Mouse (Mus musculus): Measurements from ENCODE around the gene Gm20661.
"Not testable (repeated sequence)": the region's sequence is repeated elsewhere in the genome, so short reads cannot be mapped to it uniquely, and the experiment has no call there.

Gene Gm20661

DNA sequence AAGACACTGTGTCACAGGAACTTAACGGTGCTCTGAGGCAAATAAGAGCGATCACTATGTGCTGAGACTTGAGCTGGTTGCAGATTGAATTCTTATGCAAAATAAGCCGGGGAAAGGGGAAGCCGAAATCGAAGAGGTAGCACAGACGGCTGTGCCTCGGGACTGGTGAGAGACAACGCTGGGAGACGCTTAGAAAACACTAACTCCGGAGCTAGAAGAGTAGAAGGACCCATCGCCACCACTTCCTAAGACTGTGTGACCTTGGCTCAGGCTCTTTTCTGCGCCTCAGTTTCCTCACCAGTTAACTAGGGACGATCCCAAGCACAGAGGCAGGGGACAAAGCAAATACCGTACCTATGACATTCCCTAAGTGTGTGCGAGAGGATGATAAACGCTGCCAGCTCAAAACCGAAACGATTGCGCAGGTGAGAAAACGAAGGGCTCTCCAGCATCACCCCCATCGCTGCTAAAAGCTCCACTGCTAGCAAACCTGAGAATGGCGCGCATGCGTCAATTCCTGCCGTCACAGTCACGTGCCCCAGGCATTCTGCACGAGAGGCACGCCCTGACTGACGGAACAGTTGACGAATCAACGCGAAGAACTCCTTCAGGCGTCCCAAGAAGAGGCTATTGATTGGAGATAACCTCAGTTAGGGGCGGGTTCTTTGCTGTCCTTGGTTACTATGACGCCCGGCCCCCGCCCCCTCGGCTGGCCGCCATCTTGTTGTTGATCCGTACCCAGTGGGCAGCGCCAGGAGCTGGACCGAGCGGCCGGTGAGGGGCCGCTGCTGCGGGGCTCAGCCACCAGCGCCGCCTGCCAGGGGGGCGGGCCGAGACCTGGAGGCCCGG lies 19.3 kb downstream of the Gm20661 start, which contains the start of gene Ip6k1:
Gene Ip6k1 (plus strand): TSS at position 580 of the 849 bp plus-strand sequence.
- peak; percentile 100 for DNase-seq

DNA sequence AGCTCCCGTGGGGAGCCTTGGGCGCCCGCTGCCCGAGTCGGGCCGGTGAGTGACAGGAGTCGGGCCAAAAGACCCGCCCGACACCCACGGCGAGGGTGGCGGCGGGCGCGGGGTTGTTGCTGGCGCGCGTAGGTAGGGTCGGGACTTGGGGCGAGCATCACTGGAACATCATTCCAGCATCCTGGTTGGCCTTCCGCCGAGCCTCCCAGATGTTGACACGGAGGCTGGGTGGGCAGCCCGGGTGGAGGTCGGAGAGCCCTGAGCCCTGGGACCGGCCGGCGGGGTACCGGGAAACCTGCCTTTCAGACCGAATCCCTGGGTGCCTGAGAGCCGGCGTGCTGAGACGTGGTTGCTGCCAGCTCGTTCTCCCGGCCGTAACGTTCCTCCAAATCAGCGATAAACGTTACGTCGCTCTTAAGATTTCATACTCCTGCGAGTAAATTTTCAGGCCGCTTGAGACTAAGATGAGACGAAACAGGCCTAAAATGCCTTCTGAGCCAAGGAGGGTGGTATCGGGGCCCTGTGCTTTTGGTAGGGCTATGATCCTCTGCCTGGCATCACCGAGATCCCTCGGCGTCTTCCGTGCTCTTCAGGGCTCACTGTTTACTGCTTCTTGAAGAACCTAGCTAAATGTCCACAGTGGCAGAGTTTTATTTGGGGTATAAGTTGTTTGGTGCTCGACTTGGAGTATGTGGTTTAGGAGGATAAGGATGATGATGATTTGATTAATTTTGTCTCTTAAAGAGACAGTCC lies 20.1 kb downstream of the Gm20661 start:
- DNase-seq: peak; percentile 44 to 68

DNA sequence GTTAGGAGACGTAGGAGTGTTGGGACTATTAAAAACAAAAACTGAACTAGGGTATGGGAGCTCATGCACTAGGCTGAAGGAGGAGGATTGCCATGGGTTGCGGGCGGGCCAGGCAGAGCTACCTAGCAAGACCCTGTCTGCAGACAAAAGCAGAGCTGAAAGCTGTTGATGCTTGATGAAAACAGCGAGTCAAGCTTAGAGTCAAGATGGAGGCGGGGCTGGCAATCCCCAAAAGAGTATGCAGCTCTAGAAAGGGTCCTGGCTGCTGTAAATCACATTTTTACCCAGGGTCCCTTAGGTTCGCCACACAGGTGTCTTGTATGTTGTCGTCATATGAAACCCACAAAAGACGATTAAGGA lies 20.7 kb downstream of the Gm20661 start:
- no peak for DNase-seq

DNA sequence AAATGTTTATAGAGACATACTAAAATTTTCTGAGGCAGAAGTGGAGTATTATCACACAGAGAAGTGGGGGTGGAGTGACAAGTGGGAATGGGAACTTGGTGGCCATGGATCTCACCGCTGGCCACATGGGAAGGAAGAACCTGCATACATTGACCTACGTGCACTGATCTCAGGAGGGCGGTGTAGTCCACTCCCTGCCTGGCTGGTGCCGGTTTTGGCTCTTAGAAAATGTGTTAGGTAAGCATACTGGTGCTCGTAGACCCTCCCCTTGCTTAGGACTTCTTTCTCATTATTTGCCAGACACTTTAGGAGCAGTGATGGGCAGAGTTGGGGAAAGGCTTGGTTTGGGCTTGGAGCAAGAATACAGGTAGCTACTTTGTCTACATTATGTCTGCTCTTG lies 25.2 kb downstream of the Gm20661 start:
- no peak for DNase-seq

DNA sequence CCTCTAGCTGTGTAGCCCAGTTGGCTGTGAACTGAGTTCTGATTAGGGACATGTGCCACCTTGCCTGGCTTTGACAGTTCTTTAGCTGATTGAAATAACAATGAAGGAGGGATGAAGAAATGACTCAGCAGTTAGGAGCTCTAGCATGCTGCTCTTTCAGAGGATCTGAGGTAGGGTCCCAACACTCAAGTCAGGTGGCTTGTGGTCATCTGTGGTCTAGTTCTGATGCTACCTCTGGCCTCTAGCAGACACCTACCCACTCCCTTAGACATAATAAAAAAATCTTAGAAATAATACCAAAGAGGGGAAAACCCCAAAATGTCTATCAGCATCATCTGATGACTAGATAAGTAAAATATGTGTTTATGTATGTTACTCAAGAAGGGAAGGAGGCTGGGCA lies 27.5 kb downstream of the Gm20661 start:
- DNase-seq: no peak

DNA sequence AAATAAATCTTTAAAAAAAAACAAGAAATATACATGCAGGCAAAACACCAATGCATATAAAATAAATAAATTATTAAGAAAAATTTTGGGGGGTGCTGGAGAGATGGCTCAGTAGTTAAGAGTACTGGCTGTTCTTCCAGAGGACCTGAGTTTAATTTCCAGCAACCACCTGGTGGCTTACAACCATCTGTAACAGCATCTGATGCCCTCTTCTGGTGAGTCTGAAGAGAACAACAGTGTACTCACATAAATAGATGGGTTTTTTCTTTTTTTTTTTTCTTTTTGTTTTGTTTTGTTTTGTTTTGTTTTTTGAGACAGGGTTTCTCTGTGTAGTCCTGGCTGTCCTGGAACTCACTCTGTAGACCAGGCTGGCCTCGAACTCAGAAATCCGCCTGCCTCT lies 30.7 kb downstream of the Gm20661 start:
- DNase-seq: not testable (repeated sequence)

DNA sequence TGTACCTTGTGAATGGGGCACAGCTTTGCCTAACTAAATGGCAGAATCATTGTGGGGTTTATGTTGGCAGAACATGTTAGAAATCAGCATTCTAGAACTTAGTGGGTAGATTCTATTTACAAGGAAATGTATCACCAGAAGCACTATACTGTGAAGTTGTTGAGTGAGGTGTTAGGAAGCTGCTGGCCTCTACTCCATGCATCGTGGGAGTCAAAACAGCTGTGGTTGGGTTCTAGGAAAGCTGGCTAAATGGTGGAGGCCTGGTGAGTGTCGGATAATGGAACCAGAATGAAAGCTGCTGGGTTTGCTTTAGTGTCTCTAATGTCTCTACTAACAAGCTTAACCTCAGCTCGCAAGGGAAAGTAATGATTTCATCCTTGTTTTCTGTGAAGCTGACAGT lies 34.3 kb downstream of the Gm20661 start:
- no peak for DNase-seq

DNA sequence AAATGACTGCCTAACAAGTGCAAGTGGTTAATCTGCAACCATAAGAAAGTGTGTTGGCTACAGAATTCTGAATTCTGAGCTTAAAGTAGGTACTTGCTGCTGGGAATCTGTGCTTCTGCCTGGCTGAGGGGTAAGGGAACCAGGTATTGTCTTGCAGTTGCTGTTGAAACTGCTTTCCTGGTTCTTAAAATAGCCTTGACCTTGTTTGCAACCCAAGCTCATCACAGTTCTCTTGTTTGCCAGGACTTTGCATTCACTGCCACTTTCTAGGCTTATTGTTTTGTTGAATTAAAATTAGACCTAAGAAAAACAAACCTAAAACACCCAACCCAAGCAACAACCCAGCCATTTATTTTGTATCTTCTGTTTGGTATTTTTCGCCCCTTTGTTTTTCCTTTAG lies 37.9 kb downstream of the Gm20661 start:
- DNase-seq: no peak

DNA sequence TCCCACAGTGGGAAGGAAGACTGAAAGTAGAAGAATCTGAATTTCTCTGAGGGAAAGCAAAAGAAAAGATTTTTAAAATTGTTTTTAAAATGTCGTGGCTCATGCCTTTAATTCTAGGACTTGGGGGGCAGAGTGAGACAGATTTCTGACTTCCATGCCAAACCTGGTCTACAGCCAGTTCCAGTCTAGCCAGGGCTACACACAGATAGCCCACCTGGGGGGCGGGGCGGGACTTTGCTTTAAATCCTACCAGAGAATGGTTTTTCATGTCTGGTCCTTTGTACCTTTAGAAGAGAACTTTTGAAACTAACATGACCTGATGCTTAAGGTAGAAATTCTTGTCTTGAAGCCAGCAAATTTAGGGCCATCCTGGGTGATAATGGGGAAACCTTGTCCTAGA lies 40.4 kb downstream of the Gm20661 start:
- no peak for DNase-seq

DNA sequence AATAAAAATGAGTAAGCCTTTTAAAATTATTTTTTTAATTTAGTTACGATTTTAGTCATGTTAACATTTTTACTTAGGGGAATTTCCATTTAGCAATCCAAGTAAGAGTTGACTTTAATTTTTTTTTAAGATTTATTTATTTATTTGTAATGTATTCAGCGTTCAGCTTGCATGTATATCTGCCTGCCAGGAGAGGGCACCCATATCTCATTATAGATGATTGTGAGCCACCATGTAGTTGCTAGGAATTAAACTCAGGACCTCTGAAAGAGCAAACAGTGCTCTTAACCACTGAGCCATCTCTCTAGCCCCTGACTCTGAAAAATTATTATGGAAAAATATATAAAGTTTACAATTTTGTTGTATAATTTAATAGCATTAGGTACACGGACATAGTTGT lies 43.7 kb downstream of the Gm20661 start:
- no peak for DNase-seq

DNA sequence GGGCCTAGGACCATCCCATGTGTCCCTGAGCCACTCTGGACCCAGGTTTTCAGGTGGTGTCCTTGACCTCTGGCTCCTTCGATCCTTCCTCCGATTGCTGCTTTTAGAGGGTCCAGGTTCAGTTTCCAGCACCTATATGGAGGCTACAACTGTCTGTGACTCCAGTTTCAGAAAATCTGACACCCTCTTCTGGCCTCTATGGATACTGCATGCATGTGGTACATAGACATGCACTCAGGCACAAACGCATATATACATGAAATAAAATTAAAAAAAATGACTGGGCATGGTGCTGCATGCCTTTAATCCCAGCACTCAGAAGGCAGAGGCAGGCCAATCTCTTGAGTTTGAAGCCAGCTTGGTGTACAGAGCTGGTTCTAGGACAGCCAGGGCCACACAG lies 45.0 kb downstream of the Gm20661 start:
- peak in 1 of 2 experiments; percentile 6 for DNase-seq

DNA sequence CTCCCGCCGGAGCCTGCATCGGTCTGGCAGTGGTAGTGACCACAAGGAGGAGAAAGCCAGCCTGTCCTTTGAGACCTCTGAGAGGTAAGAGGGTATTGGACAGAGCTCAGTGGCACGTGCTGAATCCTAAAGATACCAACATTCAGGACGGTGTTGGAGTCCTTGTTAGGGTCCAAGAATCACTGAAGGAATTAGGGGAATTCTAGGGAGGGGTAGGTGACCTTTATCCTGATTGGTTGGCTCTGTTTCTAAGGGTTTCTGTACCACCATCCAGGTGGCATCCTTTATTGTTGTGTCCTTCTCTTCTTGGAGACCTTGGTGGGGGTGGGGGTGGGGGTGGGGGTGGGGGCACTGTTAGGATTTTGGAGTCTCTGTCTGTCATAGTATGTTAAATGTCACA lies 49.3 kb downstream of the Gm20661 start:
- peak in 1 of 2 experiments; percentile 8 for DNase-seq

DNA sequence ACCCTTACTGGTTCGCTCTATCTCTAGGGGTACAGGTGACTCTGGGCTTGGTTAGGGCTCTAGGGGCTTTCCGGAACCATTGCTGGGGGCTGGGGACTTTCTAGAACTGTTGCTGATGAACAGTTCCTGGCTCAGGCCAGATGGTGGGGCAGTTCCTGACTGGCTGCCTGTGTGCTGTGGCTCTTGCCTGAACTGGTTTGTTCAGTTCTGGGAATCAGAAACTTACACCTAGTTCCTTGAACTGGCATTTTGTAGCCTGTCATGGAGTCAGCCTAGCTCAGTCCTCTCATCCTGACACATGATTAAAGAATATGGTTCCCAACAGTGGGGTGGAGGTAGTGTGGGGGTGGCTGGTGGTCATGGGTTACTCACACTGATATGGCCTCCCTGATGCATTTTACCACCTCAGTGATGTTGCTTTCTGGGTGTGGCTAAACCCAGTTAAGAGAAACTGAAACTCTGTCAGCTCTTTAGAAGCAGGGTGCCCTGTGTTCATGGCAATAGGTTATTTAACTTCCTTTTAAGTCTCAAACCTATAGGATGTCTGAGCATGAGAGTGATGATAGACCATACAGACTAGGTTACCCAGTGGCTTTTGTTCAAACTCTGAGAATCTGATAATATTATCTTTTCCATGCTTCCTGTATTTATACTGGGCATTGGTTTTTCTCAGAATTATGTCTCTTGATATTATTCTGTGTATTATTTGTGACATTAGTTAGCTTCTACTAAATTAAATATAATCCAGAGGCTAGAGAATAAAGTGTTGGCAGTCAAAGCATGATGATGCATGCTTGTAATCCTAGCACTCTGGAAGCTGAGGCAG lies 52.7 kb downstream of the Gm20661 start:
- DNase-seq: peak in 1 of 2 experiments; percentile 36
